Mouse (Mus musculus) embryonic stem cell, embryonic (primary cell): Measurements from ENCODE around the gene Dact3.

Experiments
- CTCF ChIA-PET, 4 experiments: fragments of 300-600 bp in 2 of 4; fragments of 350-600 bp in 2 of 4; sonication (Branson Sonifier 250); formaldehyde crosslinking; loops; one replicate each; lab custom pipeline; 2022; ENCODE audit warnings: inconsistent platforms in 2 of 4; lab: Charles Lee
- POLR2A ChIA-PET, 4 experiments: fragments of 300-600 bp in 2 of 4; fragments of 350-600 bp in 2 of 4; sonication (Branson Sonifier 250); formaldehyde crosslinking; loops; one replicate each; lab custom pipeline; 2022; ENCODE audit warnings: antibody characterized with exemption in 4 of 4, inconsistent platforms in 1 of 4; lab: Charles Lee

Dact3 gene

GRCm38 (mm10) chr7:16875310-16875325, at the start of gene Dact3:
Gene Dact3, plus strand, starts transcription at chr7:16875317.
- POLR2A ChIA-PET = interaction anchor here (0.5 to 3.6 kb wide), 39 partner anchors 9 to 181 kb away, joined by 3 to 29 read pairs (median 5); partner anchors contain the start of genes Gng8 (in 4 of the 4), Slc1a5 (in 3 of the 4), Calm3 (in 2 of the 4) and Ap2s1 (in 1 of the 4)
- CTCF ChIA-PET = interaction anchor here (0.6 to 4.1 kb wide), 37 partner anchors 9 to 246 kb away, joined by 3 to 78 read pairs (median 6); partner anchors contain the start of genes Gng8 (in 4 of the 4), Calm3 (in 1 of the 4) and Psg16 (in 1 of the 4)

DNA sequence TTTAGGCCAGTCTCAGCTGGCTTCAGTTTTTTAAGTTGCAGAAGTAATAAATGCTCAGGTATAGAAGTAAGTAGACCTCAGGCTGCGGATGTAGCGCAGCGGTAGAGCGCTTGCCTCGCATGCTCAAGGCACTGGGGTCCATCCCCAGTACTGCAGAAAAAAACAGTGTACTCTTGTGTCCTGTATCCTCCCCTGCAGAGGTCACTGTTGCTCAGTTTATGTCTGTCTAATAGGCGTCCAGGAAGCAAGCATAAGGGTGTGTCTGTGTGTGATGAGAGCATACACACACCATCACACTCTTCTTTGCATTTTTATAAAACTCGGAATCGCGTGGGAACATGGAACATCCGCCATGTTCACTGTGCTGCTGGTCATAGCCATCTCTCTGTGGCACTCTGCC, 49.3 kb upstream of the Dact3 start:
- ChIA-PET CTCF (interaction anchor here in 2 of 4 experiments (0.7 to 1.2 kb wide), 3 partner anchors 15 to 66 kb away, joined by 3 to 5 read pairs (median 3); partner anchors contain the start of gene Gng8 (in 1 of the 2)), POLR2A (interaction anchor here in 1 of 4 experiments (1.4 kb wide), 1 partner anchor 42 kb away, joined by 4 read pairs; no protein-coding TSS in a partner anchor)

GRCm38 (mm10) chr7:16826571-16826970, 48.5 kb upstream of the Dact3 start:
- ChIA-PET CTCF (interaction anchor here in 2 of 4 experiments (0.7 to 1.2 kb wide), 3 partner anchors 15 to 65 kb away, joined by 3 to 5 read pairs (median 3); partner anchors contain the start of gene Gng8 (in 1 of the 2)), POLR2A (interaction anchor here in 2 of 4 experiments (0.6 to 1.4 kb wide), 3 partner anchors 17 to 113 kb away, joined by 3 to 4 read pairs (median 3); no protein-coding TSS in a partner anchor)

- ChIA-PET CTCF (interaction anchor here in 1 of 4 experiments (1.2 kb wide), 1 partner anchor 16 kb away, joined by 5 read pairs; no protein-coding TSS in a partner anchor), POLR2A (interaction anchor here in 3 of 4 experiments (0.6 to 1.4 kb wide), 3 partner anchors 44 to 121 kb away, joined by 3 to 4 read pairs (median 3); no protein-coding TSS in a partner anchor)
Observed at GRCm38 (mm10) chr7:16827274-16827673, 47.8 kb upstream of the Dact3 start.

DNA sequence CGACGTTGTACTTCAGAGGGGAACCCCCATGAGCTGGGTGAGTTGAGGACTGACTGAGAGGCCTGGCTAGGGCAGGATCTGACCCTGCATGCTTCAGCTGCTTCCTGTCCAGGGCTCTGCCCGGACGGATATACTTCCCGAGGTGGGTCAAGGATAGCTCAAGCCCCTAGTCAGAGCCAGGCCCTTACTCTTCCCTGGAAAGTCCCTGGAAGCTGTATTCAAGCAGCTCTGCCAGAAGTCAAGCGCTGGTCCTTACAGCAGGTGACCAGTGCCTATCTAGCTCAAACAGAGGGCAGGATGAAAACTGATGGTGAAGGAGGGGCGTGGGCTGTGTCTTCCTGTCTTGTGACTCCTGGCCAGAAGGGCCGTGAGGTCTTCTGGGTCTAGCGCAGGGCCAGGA, 44.7 kb upstream of the Dact3 start:
- POLR2A ChIA-PET = interaction anchor here in 2 of 4 experiments (0.7 to 1.7 kb wide), 10 partner anchors 9 to 544 kb away, joined by 3 to 6 read pairs (median 3); partner anchors contain the start of genes Ccdc9 (in 1 of the 2), Prkd2 (in 1 of the 2) and Slc1a5 (in 1 of the 2)

GRCm38 (mm10) chr7:16837916-16838803, 37.0 kb upstream of the Dact3 start:
- CTCF ChIA-PET = interaction anchor here in 1 of 4 experiments (0.6 kb wide), 1 partner anchor 233 kb away, joined by 4 read pairs; no protein-coding TSS in a partner anchor
- POLR2A ChIA-PET = interaction anchor here in 3 of 4 experiments (1.2 to 1.5 kb wide), 4 partner anchors 8 to 54 kb away, joined by 3 read pairs; no protein-coding TSS in a partner anchor

More for the DNA sequence above, 44.7 kb upstream of the Dact3 start:
- CTCF ChIA-PET = interaction anchor here in 2 of 4 experiments (1.1 to 1.6 kb wide), 3 partner anchors 12 to 23 kb away, joined by 3 to 10 read pairs (median 4); partner anchors contain the start of gene Prkd2 (in 1 of the 2)

DNA sequence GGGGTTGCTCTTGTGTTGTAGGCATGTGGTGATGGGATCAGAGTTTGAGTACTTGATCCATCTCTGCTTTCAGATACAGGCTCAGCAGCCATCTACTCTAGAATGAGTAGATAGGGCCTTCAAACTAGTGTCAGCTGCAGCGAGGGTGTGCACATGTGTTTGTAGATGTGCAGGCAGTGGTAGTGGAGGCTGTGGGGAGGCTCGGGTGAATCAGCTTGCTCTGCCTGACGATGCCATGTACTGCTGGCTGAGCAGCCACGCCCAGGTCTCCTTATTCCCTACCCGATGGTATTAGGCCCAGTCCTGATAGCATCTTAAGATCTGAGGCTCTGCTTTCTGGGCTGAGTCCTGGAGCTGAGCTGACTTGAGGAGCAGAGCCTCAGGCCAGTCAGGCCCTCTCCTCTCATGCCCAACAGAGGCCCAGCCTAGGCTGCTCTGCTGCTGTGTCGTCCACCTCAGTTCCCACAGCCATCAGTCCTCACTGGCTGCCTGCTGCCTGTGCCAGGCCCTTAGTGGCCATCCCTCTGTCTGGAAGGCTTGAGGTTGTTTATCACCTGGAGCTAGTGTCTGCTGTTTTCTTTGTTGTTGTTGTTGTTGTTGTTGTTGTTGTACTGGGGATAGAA, 36.2 kb upstream of the Dact3 start:
- ChIA-PET CTCF (interaction anchor here in 2 of 4 experiments (0.6 to 0.8 kb wide), 2 partner anchors 56 to 234 kb away, joined by 4 read pairs; no protein-coding TSS in a partner anchor), POLR2A (interaction anchor here in 3 of 4 experiments (0.6 to 1.5 kb wide), 4 partner anchors 9 to 102 kb away, joined by 3 to 4 read pairs (median 3); no protein-coding TSS in a partner anchor)

- POLR2A ChIA-PET = interaction anchor here in 3 of 4 experiments (0.6 to 1.5 kb wide), 4 partner anchors 9 to 102 kb away, joined by 3 to 4 read pairs (median 3); no protein-coding TSS in a partner anchor
- CTCF ChIA-PET = interaction anchor here in 1 of 4 experiments (0.8 kb wide), 1 partner anchor 55 kb away, joined by 4 read pairs; no protein-coding TSS in a partner anchor
Observed at GRCm38 (mm10) chr7:16839427-16840108, 35.5 kb upstream of the Dact3 start.

GRCm38 (mm10) chr7:16840109-16840491, 35.0 kb upstream of the Dact3 start:
- ChIA-PET POLR2A (interaction anchor here in 1 of 4 experiments (1.5 kb wide), 1 partner anchor 10 kb away, joined by 3 read pairs; no protein-coding TSS in a partner anchor), CTCF (no interaction called here)

- POLR2A ChIA-PET = interaction anchor here in 2 of 4 experiments (0.7 to 2.3 kb wide), 4 partner anchors 13 to 46 kb away, joined by 3 to 8 read pairs (median 5); partner anchors contain the start of genes Fkrp (in 1 of the 2) and Strn4 (in 1 of the 2)
Observed at GRCm38 (mm10) chr7:16841078-16841477, 34.0 kb upstream of the Dact3 start.

GRCm38 (mm10) chr7:16841561-16842560, 33.3 kb upstream of the Dact3 start:
- CTCF ChIA-PET = interaction anchor here (0.5 to 2.6 kb wide), 18 partner anchors 11 to 379 kb away, joined by 3 to 7 read pairs (median 3); partner anchors contain the start of gene Gng8 (in 1 of the 4)

More at GRCm38 (mm10) chr7:16841078-16841477, 34.0 kb upstream of the Dact3 start:
- CTCF ChIA-PET = interaction anchor here in 2 of 4 experiments (1.0 to 2.6 kb wide), 2 partner anchors 33 to 51 kb away, joined by 3 to 5 read pairs; partner anchors contain the start of gene Gng8 (in 1 of the 2)

GRCm38 (mm10) chr7:16842645-16843063, 32.5 kb upstream of the Dact3 start, which contains the start of gene Prkd2:
Gene Prkd2, plus strand, starts transcription at chr7:16842902.
- CTCF ChIA-PET = interaction anchor here (0.5 to 2.6 kb wide), 19 partner anchors 12 to 466 kb away, joined by 3 to 7 read pairs (median 3); partner anchors contain the start of gene Gng8 (in 1 of the 4)
- POLR2A ChIA-PET = interaction anchor here (0.6 to 2.8 kb wide), 20 partner anchors 9 to 181 kb away, joined by 3 to 10 read pairs (median 4); partner anchors contain the start of genes Slc1a5 (in 2 of the 4), Strn4 (in 2 of the 4) and Fkrp (in 1 of the 4)

More at GRCm38 (mm10) chr7:16841561-16842560, 33.3 kb upstream of the Dact3 start:
- POLR2A ChIA-PET = interaction anchor here (0.7 to 2.8 kb wide), 21 partner anchors 8 to 72 kb away, joined by 3 to 10 read pairs (median 4); partner anchors contain the start of genes Slc1a5 (in 2 of the 4), Strn4 (in 2 of the 4) and Fkrp (in 1 of the 4)

DNA sequence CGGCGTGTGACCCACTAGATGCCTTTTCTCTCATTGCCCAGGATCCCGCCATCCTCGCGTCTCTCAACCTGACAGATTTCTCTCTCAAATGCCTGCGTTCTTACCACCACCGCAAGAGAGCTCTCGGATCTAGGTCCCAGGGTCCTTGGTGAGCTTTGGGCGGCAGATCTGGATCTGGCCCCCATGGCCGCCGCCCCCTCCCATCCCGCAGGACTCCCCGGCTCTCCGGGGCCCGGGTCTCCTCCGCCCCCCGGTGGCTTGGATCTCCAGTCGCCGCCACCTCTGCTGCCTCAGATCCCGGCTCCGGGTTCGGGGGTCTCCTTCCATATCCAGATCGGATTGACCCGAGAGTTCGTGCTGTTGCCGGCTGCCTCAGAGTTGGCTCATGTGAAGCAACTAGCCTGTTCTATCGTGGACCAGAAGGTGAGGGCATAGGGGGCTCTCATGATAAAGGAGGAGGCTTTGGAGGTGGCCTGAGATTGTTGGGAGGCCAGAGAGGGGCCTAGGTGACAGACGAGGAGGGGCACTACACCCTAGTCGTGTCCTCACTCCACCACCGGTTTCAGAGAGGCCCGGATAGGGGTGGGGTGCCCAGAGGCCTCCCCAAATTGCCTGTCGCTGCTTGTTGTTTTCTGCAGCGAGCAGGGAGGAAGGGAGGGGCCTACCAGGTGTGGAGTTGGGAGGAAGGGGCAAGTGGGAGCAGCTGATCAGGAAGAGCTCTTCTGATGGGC, 31.5 kb upstream of the Dact3 start:
- POLR2A ChIA-PET = interaction anchor here in 2 of 4 experiments (0.6 to 2.8 kb wide), 12 partner anchors 9 to 212 kb away, joined by 3 to 10 read pairs (median 4); partner anchors contain the start of gene Strn4 (in 1 of the 2)

GRCm38 (mm10) chr7:16844696-16845071, 30.4 kb upstream of the Dact3 start:
- ChIA-PET POLR2A (interaction anchor here in 2 of 4 experiments (0.6 to 2.8 kb wide), 8 partner anchors 9 to 86 kb away, joined by 3 to 11 read pairs (median 6); no protein-coding TSS in a partner anchor), CTCF (interaction anchor here in 3 of 4 experiments (0.6 to 2.2 kb wide), 4 partner anchors 9 to 99 kb away, joined by 3 to 13 read pairs (median 6); no protein-coding TSS in a partner anchor)

More for the DNA sequence above, 31.5 kb upstream of the Dact3 start:
- CTCF ChIA-PET = interaction anchor here in 3 of 4 experiments (0.6 to 2.6 kb wide), 4 partner anchors 11 to 31 kb away, joined by 3 to 7 read pairs (median 6); no protein-coding TSS in a partner anchor
